Mouse (Mus musculus): Measurements from ENCODE around the gene Lcp2.

The Lcp2 gene

GRCm38 (mm10) chr11:34046767-34047541 lies at the start of gene Lcp2:
Gene Lcp2, plus strand, starts transcription at chr11:34046920.
- no peak for DNase-seq

- no peak for DNase-seq
These were observed 48.5 kb upstream of the Lcp2 start for GRCm38 (mm10) chr11:33998244-33998643.

GRCm38 (mm10) chr11:34000416-34000815 lies 46.3 kb upstream of the Lcp2 start:
- no peak for DNase-seq

GRCm38 (mm10) chr11:34001938-34002592 lies 44.7 kb upstream of the Lcp2 start:
- peak; percentile 44 for DNase-seq

GRCm38 (mm10) chr11:34002593-34002965 lies 44.1 kb upstream of the Lcp2 start:
- no peak for DNase-seq

GRCm38 (mm10) chr11:34007616-34008015 lies 39.1 kb upstream of the Lcp2 start:
- DNase-seq: no peak

- DNase-seq: no peak
These were observed 38.5 kb upstream of the Lcp2 start for GRCm38 (mm10) chr11:34008214-34008613.

GRCm38 (mm10) chr11:34008702-34009101 lies 38.0 kb upstream of the Lcp2 start:
- DNase-seq: peak; percentile 34

- no peak for DNase-seq
These were observed 37.2 kb upstream of the Lcp2 start for GRCm38 (mm10) chr11:34009316-34010087.

- no peak for DNase-seq
These were observed 36.4 kb upstream of the Lcp2 start for GRCm38 (mm10) chr11:34010133-34010858.

- peak; percentile 36 for DNase-seq
These were observed 35.9 kb upstream of the Lcp2 start for GRCm38 (mm10) chr11:34010859-34011172.

GRCm38 (mm10) chr11:34012007-34012652 lies 34.6 kb upstream of the Lcp2 start:
- no peak for DNase-seq

GRCm38 (mm10) chr11:34025091-34025490 lies 21.6 kb upstream of the Lcp2 start:
- no peak for DNase-seq

GRCm38 (mm10) chr11:34029658-34030057 lies 17.1 kb upstream of the Lcp2 start:
- DNase-seq: no peak

- DNase-seq: no peak
These were observed 15.5 kb upstream of the Lcp2 start for GRCm38 (mm10) chr11:34031015-34031805.

GRCm38 (mm10) chr11:34034008-34034505 lies 12.7 kb upstream of the Lcp2 start:
- peak; percentile 15 for DNase-seq

- no peak for DNase-seq
These were observed 11.9 kb upstream of the Lcp2 start for GRCm38 (mm10) chr11:34034794-34035193.

- no peak for DNase-seq
These were observed 10.6 kb upstream of the Lcp2 start for GRCm38 (mm10) chr11:34035909-34036658.

GRCm38 (mm10) chr11:34040061-34040460 lies 6.7 kb upstream of the Lcp2 start:
- DNase-seq: no peak

- DNase-seq: no peak
These were observed 3.9 kb upstream of the Lcp2 start for GRCm38 (mm10) chr11:34042808-34043207.

GRCm38 (mm10) chr11:34047542-34047937 lies 820 bp downstream of the Lcp2 start:
- DNase-seq: no peak
